Mouse (Mus musculus) small intestine, adult 2 months (tissue): Measurements from ENCODE around the gene Nsd1. TPM values are rescaled to one million over a fixed set of nuclear protein-coding genes. Genes with fewer than 3 reads are reported as not detected.

Experiments
- H3K27ac ChIP-seq: fragments of 200-500 bp; 2 replicates; pipeline ENCODE4 v1.5.1; 2012; ENCODE audit warnings: low read depth, low read length, control low read depth, inconsistent platforms; ENCODE audit not compliant: insufficient read depth
- H3K27me3 ChIP-seq: fragments of 200-500 bp; 2 replicates; pipeline ENCODE4 v1.6.1; 2012; ENCODE audit warnings: mild to moderate bottlenecking, moderate library complexity, low read length, inconsistent platforms; ENCODE audit not compliant: control insufficient read depth, insufficient read depth
- H3K36me3 ChIP-seq: fragments of 200-500 bp; 2 replicates; pipeline ENCODE4 v1.6.1; 2012; ENCODE audit warnings: mild to moderate bottlenecking, low read length, control low read depth, inconsistent platforms; ENCODE audit not compliant: control insufficient read depth, insufficient read depth
- H3K4me1 ChIP-seq: fragments of 200-500 bp; 2 replicates; pipeline ENCODE4 v1.6.1; 2012; ENCODE audit warnings: low read length, inconsistent platforms, mixed read lengths; ENCODE audit not compliant: control insufficient read depth, insufficient read depth, insufficient read length
- H3K4me3 ChIP-seq: fragments of 200-500 bp; 2 replicates; pipeline ENCODE4 v1.5.1; 2012; ENCODE audit warnings: low read depth, mild to moderate bottlenecking, control low read depth, inconsistent platforms, low read length, moderate library complexity
- CTCF ChIP-seq: fragments of 200-500 bp; IDR thresholded peaks from 2 replicates; pipeline ENCODE4 v1.5.1; 2012; ENCODE audit warnings: low read depth, mild to moderate bottlenecking, control low read depth, inconsistent platforms, low read length, moderate library complexity, mixed read lengths; ENCODE audit not compliant: insufficient replicate concordance, insufficient read length; ENCODE audit errors: extremely low read depth
- POLR2A ChIP-seq: fragments of 200-500 bp; IDR thresholded peaks from 2 replicates; pipeline ENCODE4 v1.6.1; 2012; ENCODE audit warnings: low read depth, mild to moderate bottlenecking, control low read depth, inconsistent platforms, low read length, moderate library complexity
- WGBS: fragments of 180-500 bp; shearing (Covaris S2); methylation state at CpG from one replicate; pipeline ENCODE4 v1.1.7; 2018; 5-methylcytosine and 5-hydroxymethylcytosine counted together
- polyA plus RNA-seq: library from polyadenylated mRNA; depleted of rRNA; stranded (reverse); fragments of >200 nt; gene quantifications from 2 replicates; pipeline ENCODE4 v1.2.3, GENCODE M21; 2012

Nsd1 gene
- polyA plus RNA-seq, 1 experiment = 16.3 TPM

- H3K4me3 ChIP-seq = peak overlapping the region; percentile 92
- TF ChIP-seq POLR2A = peak; percentile 41
- TF ChIP-seq CTCF = no peak
- under 1% methylated on average over 55 of the region's 93 CpGs for WGBS
- no peaks in the 10 kb centered on the region for H3K27me3 ChIP-seq
- peaks cover 16% of the 10 kb centered on the region for H3K4me1 ChIP-seq
- H3K27ac ChIP-seq = peak overlapping the region; percentile 73
- H3K36me3 ChIP-seq = peaks cover 15% of the 10 kb centered on the region
These were observed 1.8 kb downstream of the Nsd1 start for GRCm38 (mm10) chr13:55211221-55212010.

DNA sequence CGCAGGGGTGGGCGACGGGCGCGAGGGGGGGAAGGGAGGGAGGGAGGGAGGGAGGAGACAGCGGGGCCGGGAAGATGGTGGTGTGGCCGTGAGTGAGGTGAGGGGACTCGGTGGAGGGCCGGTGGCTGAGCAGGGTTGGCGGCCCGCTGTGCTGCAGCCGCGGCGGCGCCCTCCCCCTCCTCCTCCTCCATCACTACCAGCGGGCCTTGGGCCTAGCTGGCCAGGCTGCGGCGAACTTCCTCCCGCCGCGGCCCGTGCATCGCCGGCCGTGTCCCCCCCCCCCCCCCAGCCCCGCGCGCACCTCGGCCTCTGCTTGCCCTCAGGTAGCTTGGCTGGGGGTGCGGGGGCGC lies 2.4 kb downstream of the Nsd1 start:
- H3K4me3 ChIP-seq = peak overlapping the region; percentile 92
- peaks cover 16% of the 10 kb centered on the region for H3K4me1 ChIP-seq
- H3K27ac ChIP-seq = peak overlapping the region; percentile 96
- H3K27me3 ChIP-seq = no peaks in the 10 kb centered on the region
- peaks cover 18% of the 10 kb centered on the region for H3K36me3 ChIP-seq
- TF ChIP-seq CTCF (no peak), POLR2A (no peak; the same call in 1 of the 2 replicates)
- 5% methylated on average over 15 of the region's 32 CpGs for WGBS

- peaks cover 16% of the 10 kb centered on the region for H3K4me1 ChIP-seq
- peak overlapping the region; percentile 92 for H3K4me3 ChIP-seq
- TF ChIP-seq CTCF (no peak), POLR2A (peak; percentile 23; the same call in 1 of the 2 replicates)
- peaks cover 22% of the 10 kb centered on the region for H3K36me3 ChIP-seq
- under 1% methylated on average over 58 of the region's 58 CpGs for WGBS
- H3K27me3 ChIP-seq = no peaks in the 10 kb centered on the region
- H3K27ac ChIP-seq = peak overlapping the region; percentile 96
These were observed 3.0 kb downstream of the Nsd1 start for GRCm38 (mm10) chr13:55212361-55213137.

DNA sequence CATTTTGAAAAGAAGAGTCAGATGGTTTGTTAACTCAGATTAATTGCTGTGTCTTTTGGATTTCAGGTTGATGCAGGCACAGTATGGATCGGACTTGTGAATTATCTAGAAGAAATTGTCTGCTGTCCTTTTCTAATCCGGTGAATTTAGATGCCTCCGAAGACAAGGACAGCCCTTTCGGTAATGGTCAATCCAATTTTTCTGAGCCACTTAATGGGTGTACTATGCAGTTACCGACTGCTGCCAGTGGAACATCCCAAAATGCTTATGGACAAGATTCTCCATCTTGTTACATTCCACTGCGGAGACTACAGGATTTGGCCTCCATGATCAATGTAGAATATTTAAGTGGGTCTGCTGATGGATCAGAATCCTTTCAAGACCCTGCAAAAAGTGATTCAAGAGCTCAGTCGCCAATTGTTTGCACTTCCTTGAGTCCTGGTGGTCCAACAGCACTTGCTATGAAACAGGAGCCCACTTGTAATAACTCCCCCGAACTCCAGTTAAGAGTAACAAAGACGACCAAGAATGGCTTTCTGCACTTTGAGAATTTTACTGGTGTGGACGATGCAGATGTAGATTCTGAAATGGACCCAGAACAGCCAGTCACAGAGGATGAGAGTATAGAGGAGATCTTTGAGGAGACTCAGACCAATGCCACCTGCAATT lies 3.7 kb downstream of the Nsd1 start:
- Histone ChIP-seq H3K4me1 (peaks cover 16% of the 10 kb centered on the region), H3K4me3 (peak overlapping the region; percentile 92), H3K27ac (peak overlapping the region; percentile 96), H3K27me3 (no peaks in the 10 kb centered on the region), H3K36me3 (peaks cover 27% of the 10 kb centered on the region)
- no peak for TF ChIP-seq POLR2A
- TF ChIP-seq CTCF = no peak
- WGBS = 56% methylated on average over 10 of the region's 10 CpGs

- no peaks in the 10 kb centered on the region for H3K27me3 ChIP-seq
- H3K4me1 ChIP-seq = peaks cover 2% of the 10 kb centered on the region; the same call in 1 of the 2 replicates
- no peak for TF ChIP-seq POLR2A
- TF ChIP-seq CTCF = no peak
- H3K27ac ChIP-seq = no peak overlapping the region
- H3K4me3 ChIP-seq = no peak overlapping the region
- WGBS = 78% methylated on average over 3 of the region's 3 CpGs
- peaks cover 50% of the 10 kb centered on the region for H3K36me3 ChIP-seq
These were observed 14.8 kb downstream of the Nsd1 start for GRCm38 (mm10) chr13:55224364-55224763.

GRCm38 (mm10) chr13:55230701-55231100 lies 21.1 kb downstream of the Nsd1 start:
- TF ChIP-seq CTCF (no peak), POLR2A (no peak)
- 85% methylated on average over 1 of the region's 1 CpGs for WGBS
- H3K36me3 ChIP-seq = peaks cover 42% of the 10 kb centered on the region

DNA sequence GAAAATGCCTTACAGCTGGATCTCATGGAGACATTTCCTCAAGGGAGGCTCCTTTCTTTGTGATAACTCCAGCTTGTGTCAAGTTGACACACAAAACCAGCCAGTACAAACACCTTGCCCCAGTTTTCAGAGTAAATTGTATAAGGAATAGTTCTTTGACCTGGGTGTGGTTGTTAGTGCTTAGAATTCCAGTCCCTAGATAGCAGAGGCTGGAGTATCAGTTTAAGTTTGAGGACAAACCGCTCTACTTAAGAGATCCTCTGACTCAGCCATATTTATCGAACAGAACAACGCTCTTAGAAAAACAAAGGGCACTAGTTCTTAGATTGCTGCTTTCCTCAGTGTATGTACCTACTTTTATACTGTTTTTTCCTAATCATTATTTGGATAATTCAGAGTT lies 33.6 kb downstream of the Nsd1 start:
- Histone ChIP-seq H3K36me3 (peaks cover 67% of the 10 kb centered on the region), H3K27me3 (no peaks in the 10 kb centered on the region), H3K4me1 (peaks cover 6% of the 10 kb centered on the region; the same call in 1 of the 2 replicates), H3K27ac (no peak overlapping the region; the same call in 1 of the 2 replicates), H3K4me3 (no peak overlapping the region)
- WGBS = 31% methylated on average over 3 of the region's 3 CpGs
- TF ChIP-seq CTCF = no peak
- TF ChIP-seq POLR2A = no peak

More at GRCm38 (mm10) chr13:55230701-55231100, 21.1 kb downstream of the Nsd1 start:
- no peak overlapping the region for H3K4me3 ChIP-seq
- H3K27ac ChIP-seq = no peak overlapping the region
- H3K27me3 ChIP-seq = no peaks in the 10 kb centered on the region
- no peaks in the 10 kb centered on the region for H3K4me1 ChIP-seq
